Mouse (Mus musculus) hindbrain, embryonic 12.5 days (tissue): ENCODE measurements around the gene Chst7. TPM values are rescaled to one million over a fixed set of nuclear protein-coding genes. Genes with fewer than 3 reads are reported as not detected.

Experiments used
- polyA plus RNA-seq: library from polyadenylated mRNA; unstranded; fragments of >200 nt; fragmentation: Nextera tagmentation; extraction: Ambion mirVana; gene quantifications from 2 replicates; pipeline ENCODE4 v1.2.1, GENCODE M21; 2016

Gene Chst7
- polyA plus RNA-seq, 1 experiment from 2014 or later, result 3.3 TPM

Other genes with a start within 250 kb of the Chst7 start
- 2.5 and 4.0 TPM in 2 replicates for gene Slc9a7, start 232.2 kb downstream of the Chst7 start, polyA plus RNA-seq